Mouse (Mus musculus) forebrain, postnatal 0 days (tissue): ENCODE data around the gene Pde4a. TPM values are rescaled to one million over a fixed set of nuclear protein-coding genes. Genes with fewer than 3 reads are reported as not detected.

ENCODE experiments used
- ATAC-seq: fragments of 200-750 bp; cut with Nextera tagmentation; 2 replicates; pipeline ENCODE4 v1.8.0; 2017; ENCODE audit warnings: mild to moderate bottlenecking, moderate library complexity
- DNase-seq: peaks from one replicate; pipeline ENCODE4 v3.0.0-alpha.2; 2015
- H3K27ac ChIP-seq: fragments of 300-500 bp; sonication (generic); 2 replicates; pipeline ENCODE4 v1.5.1; 2014; ENCODE audit warnings: low read depth, mild to moderate bottlenecking, antibody characterized with exemption, low read length, moderate library complexity, mixed read lengths
- H3K27me3 ChIP-seq: fragments of 300-500 bp; sonication (generic); 2 replicates; pipeline ENCODE4 v1.6.1; 2014; ENCODE audit warnings: mild to moderate bottlenecking, low read length, mixed read lengths; ENCODE audit not compliant: insufficient read depth
- H3K36me3 ChIP-seq: fragments of 300-500 bp; sonication (generic); 2 replicates; pipeline ENCODE4 v1.6.1; 2014; ENCODE audit warnings: mild to moderate bottlenecking, moderate library complexity; ENCODE audit not compliant: insufficient read depth
- H3K4me1 ChIP-seq: fragments of 300-500 bp; sonication (generic); 2 replicates; pipeline ENCODE4 v1.6.1; 2014; ENCODE audit warnings: antibody characterized with exemption; ENCODE audit not compliant: insufficient read depth
- H3K4me2 ChIP-seq: fragments of 300-500 bp; sonication (generic); 2 replicates; pipeline ENCODE4 v1.6.1; 2014; ENCODE audit warnings: low read depth, mild to moderate bottlenecking, moderate library complexity
- H3K4me3 ChIP-seq: fragments of 300-500 bp; sonication (generic); 2 replicates; pipeline ENCODE4 v1.5.1; 2014; ENCODE audit warnings: low read depth, low read length, mixed read lengths
- H3K9ac ChIP-seq: fragments of 300-500 bp; sonication (generic); 2 replicates; pipeline ENCODE4 v1.6.1; 2014; ENCODE audit warnings: mild to moderate bottlenecking
- H3K9me3 ChIP-seq: fragments of 300-500 bp; sonication (generic); 2 replicates; pipeline ENCODE4 v1.6.1; 2016; ENCODE audit warnings: low read length
- CTCF ChIP-seq: sonication (generic); IDR thresholded peaks from 2 replicates; pipeline ENCODE4 v1.5.1; 2016; ENCODE audit warnings: antibody characterized with exemption, control low read depth, low read depth
- WGBS: fragments of 180-500 bp; shearing (Covaris S2); extraction: QIAGEN DNeasy Blood & Tissue Kit; methylation state at CpG from one replicate; pipeline ENCODE4 v1.1.7; 2014; 5-methylcytosine and 5-hydroxymethylcytosine counted together
- polyA plus RNA-seq: library from polyadenylated mRNA; unstranded; fragments of >200 nt; fragmentation: Nextera tagmentation; extraction: Ambion mirVana; gene quantifications from 2 replicates; pipeline ENCODE4 v1.2.1, GENCODE M21; 2015
- total RNA-seq: library from RNA; depleted of rRNA; stranded (reverse); fragments of >200 nt; gene quantifications from 2 replicates; pipeline ENCODE4 v1.2.3, GENCODE M21; 2014

Gene Pde4a
- total and polyA plus RNA-seq, 2 experiments from 2014 or later = 20.0 to 41.6 TPM

DNA sequence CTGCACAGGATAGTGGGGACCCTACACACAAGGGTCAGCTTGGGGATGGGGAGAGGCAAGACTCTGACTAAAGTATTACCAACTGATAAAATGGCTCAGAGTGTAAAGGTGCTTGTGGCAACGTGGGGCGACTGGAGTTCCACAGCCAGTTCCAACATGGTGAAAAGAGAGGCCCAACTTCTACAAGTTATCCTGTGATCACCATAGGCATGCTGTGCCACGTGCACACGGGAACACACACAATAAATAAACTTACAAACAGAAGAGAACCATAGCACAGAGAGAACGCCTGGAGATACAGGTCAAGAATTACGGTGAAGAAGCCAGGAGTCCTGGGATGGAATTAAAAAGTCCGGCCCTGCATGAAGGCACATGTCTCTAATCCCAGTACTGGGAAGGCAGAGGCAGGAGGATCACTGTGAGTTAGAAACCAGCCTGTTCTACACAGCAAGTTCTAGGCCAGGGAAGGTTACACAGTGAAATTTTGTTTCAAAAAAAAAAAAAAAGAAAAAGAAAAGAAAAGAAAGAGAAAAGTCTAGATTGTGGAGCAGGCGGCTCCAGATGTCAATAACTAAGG, 16.3 kb upstream of the Pde4a start:
- H3K27ac ChIP-seq = peak overlapping the region; percentile 81
- TF ChIP-seq CTCF = no peak
- H3K36me3 ChIP-seq = peaks cover 19% of the 10 kb centered on the region
- DNase-seq (no peak), ATAC-seq (no peak)
- H3K9me3 ChIP-seq = no peaks in the 10 kb centered on the region
- WGBS = 13% methylated on average over 8 of the region's 8 CpGs
- no peaks in the 10 kb centered on the region for H3K27me3 ChIP-seq
- H3K4me1 ChIP-seq = peaks cover 10% of the 10 kb centered on the region
- peak overlapping the region; percentile 82 for H3K9ac ChIP-seq
- H3K4me2 ChIP-seq = peak overlapping the region; percentile 64
- H3K4me3 ChIP-seq = peak overlapping the region; percentile 80

DNA sequence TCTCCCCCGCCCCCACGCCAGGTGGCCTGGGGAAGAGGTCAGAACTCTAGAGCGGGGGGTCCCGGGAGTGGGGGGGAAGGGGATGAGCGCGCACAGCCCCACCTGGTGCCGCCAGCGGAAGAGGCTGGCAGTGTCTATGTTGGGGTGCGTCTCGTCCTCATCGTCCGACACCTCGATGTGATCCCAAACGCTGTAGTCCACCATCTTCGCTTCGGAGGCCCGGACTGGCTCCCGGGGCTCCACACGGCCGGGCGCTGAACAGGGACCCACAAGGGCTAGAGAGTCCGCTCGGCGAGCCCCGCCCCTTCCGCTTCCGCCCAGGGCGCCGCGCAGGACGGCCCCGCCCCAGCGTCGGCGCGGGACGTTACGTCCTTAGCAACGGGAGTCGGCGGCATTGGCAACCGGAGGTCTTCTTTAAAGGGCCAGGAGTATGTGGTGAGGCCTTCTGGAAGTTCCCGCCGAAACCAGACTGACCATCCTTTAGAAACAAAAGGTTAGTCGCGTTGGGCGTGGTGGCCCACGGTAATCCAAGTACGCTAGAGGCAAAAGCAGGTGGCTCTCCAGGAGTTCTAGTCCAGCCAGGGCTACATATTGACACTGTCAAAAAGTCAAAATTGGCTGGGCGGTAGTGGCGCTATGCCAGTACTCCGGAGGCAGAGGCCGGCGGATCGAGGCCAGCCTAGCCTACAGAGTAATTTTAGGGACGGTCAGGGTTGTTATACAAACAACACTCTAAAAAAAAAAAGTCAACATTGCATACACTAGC, 15.7 kb upstream of the Pde4a start, which contains the start of gene Cdc37:
TSS of gene Cdc37 (minus strand) at position 329 of the 766 bp plus-strand sequence.
- no peaks in the 10 kb centered on the region for H3K9me3 ChIP-seq
- peaks cover 10% of the 10 kb centered on the region for H3K4me1 ChIP-seq
- 3% methylated on average over 56 of the region's 56 CpGs for WGBS
- peak within 1 kb of the TSS; percentile 80 for H3K4me3 ChIP-seq
- H3K36me3 ChIP-seq = peaks cover 13% of the 10 kb centered on the region
- H3K27ac ChIP-seq = peak within 1 kb of the TSS; percentile 81
- peak; percentile 96 for DNase-seq
- no peaks in the 10 kb centered on the region for H3K27me3 ChIP-seq
- H3K4me2 ChIP-seq = peak within 1 kb of the TSS; percentile 64
- H3K9ac ChIP-seq = peak within 1 kb of the TSS; percentile 82
- ATAC-seq = peak; percentile 99
- no peak for TF ChIP-seq CTCF

DNA sequence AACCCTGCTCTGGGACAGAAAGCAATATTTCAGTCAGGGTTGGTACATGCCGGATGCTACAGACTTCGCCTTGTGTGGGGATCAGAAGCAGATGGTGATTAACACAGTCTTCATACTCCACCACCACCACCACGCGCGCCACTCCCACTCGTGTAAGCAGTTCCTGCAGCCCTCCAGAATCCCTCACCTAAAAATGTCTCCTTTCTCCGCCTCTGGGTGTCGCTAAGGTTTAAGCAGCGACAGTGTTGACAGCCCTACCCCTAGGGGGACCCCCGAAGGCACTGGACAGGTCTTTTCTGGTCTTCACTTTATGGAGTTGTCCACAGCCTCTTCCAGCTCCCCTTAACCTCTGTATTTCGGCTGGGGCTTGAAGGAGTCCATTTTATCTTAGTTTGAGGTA, 12.8 kb upstream of the Pde4a start:
- ATAC-seq (peak; percentile 14; the same call in 1 of the 2 replicates), DNase-seq (peak; percentile 43)
- WGBS = 6% methylated on average over 11 of the region's 11 CpGs
- Histone ChIP-seq H3K4me2 (peak overlapping the region; percentile 40), H3K4me1 (peaks cover 10% of the 10 kb centered on the region), H3K27ac (no peak overlapping the region), H3K27me3 (no peaks in the 10 kb centered on the region), H3K9me3 (no peaks in the 10 kb centered on the region), H3K9ac (no peak overlapping the region), H3K4me3 (no peak overlapping the region), H3K36me3 (no peaks in the 10 kb centered on the region)
- TF ChIP-seq CTCF = peak; percentile 85

DNA sequence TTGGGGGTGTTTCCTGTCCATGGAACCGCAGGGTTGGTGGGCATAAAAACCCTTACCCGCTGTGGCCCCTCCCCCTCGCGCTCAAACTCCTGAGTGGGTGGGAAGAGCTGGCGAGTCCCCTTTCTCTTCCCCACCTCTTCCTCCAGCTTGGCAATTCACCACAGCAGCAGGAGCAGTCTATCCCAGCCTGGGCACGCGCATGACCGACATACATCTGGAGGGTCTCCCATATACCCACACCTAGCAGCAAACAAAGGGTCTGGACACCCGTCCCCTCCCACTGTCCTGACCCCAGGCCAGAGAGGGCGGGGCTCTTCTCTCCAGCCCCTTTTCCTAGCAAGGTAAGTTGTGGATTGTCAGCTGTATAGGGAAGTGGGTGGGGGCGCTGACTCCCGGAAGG, 12.2 kb upstream of the Pde4a start:
- H3K9me3 ChIP-seq = no peaks in the 10 kb centered on the region
- H3K4me2 ChIP-seq = peak overlapping the region; percentile 40
- H3K27me3 ChIP-seq = no peaks in the 10 kb centered on the region
- no peaks in the 10 kb centered on the region for H3K36me3 ChIP-seq
- H3K27ac ChIP-seq = no peak overlapping the region
- no peak for TF ChIP-seq CTCF
- DNase-seq (no peak), ATAC-seq (no peak)
- H3K9ac ChIP-seq = no peak overlapping the region
- H3K4me3 ChIP-seq = peak overlapping the region; percentile 3; the same call in 1 of the 2 replicates
- peaks cover 8% of the 10 kb centered on the region for H3K4me1 ChIP-seq
- 7% methylated on average over 12 of the region's 12 CpGs for WGBS

DNA sequence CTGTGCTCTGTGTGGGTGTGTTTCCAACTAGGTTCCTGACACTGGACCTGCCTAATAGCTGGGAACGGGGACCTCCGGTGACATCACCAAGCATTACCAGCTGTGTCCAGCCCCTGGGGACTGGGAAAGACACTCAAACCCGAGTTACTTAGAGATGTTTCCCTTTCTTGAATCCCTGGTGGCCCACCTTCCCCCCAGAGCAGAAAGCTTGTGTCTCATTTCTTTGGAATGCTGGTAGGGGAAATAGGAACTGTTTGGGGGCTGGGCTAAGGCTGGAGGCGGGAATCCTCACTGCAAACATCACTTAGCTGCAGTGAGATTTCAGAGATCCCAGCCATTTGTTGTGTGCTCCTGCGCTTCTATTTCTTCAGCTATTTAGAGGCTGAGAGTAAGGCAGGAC, 11.7 kb upstream of the Pde4a start:
- WGBS = 8% methylated on average over 5 of the region's 5 CpGs
- Histone ChIP-seq H3K36me3 (no peaks in the 10 kb centered on the region), H3K9ac (no peak overlapping the region), H3K27me3 (no peaks in the 10 kb centered on the region), H3K4me2 (peak overlapping the region; percentile 40), H3K4me3 (0 out of 2 replicates have a peak overlapping the region, but pooled peaks have one; percentile 3), H3K9me3 (no peaks in the 10 kb centered on the region), H3K27ac (no peak overlapping the region), H3K4me1 (peaks cover 3% of the 10 kb centered on the region; the same call in 1 of the 2 replicates)
- DNase-seq (no peak), ATAC-seq (no peak)
- TF ChIP-seq CTCF = no peak

DNA sequence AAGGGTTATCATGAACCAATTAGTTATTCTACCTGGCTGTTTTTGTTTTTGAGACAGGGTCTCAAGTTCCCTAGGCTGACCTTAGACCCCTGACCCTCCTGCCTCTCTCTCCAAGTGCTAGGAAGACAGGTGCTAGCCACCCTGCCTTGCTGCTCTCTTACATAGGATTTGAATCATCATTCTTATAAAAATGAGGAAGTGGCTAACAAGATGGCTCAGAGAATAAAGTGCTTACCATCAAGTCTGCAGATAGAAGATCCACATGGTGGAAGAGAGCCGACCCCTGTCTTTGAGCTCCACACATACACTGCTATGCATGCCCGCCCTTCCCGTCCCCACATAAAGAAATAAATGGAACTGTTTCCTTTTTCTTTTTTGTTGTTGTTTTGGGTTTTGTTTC, 10.7 kb upstream of the Pde4a start:
- H3K36me3 ChIP-seq = no peaks in the 10 kb centered on the region
- no peaks in the 10 kb centered on the region for H3K4me1 ChIP-seq
- no peaks in the 10 kb centered on the region for H3K9me3 ChIP-seq
- TF ChIP-seq CTCF = no peak
- DNase-seq (no peak), ATAC-seq (no peak)
- H3K27me3 ChIP-seq = no peaks in the 10 kb centered on the region
- H3K9ac ChIP-seq = no peak overlapping the region
- no peak overlapping the region for H3K4me2 ChIP-seq
- H3K4me3 ChIP-seq = no peak overlapping the region
- H3K27ac ChIP-seq = no peak overlapping the region
- WGBS = 90% methylated on average over 3 of the region's 3 CpGs
